Mouse (Mus musculus) neural tube, embryonic 11.5 days (tissue): Measurements from ENCODE around the gene Mtus2. TPM values are rescaled to one million over a fixed set of nuclear protein-coding genes. Genes with fewer than 3 reads are reported as not detected.

Experiments
- ATAC-seq: fragments of 200-750 bp; cut with Nextera tagmentation; 2 replicates; pipeline ENCODE4 v1.8.0; 2017; ENCODE audit warnings: moderate number of reproducible peaks, mild to moderate bottlenecking, moderate TSS enrichment, moderate library complexity; ENCODE audit not compliant: insufficient read depth, low FRiP score, low TSS enrichment
- DNase-seq: peaks from one replicate; pipeline ENCODE4 v3.0.0-alpha.2; 2015; ENCODE audit warnings: low spot score
- H3K27ac ChIP-seq: fragments of 300-500 bp; sonication (generic); 2 replicates; pipeline ENCODE4 v1.5.1; 2014; ENCODE audit warnings: low read depth, mild to moderate bottlenecking, low read length
- H3K27me3 ChIP-seq: fragments of 300-500 bp; sonication (generic); 2 replicates; pipeline ENCODE4 v1.6.1; 2014; ENCODE audit warnings: mild to moderate bottlenecking, low read length, mixed read lengths; ENCODE audit not compliant: control insufficient read depth, insufficient read depth
- H3K36me3 ChIP-seq: fragments of 300-500 bp; sonication (generic); 2 replicates; pipeline ENCODE4 v1.6.1; 2014; ENCODE audit warnings: mild to moderate bottlenecking, low read length, moderate library complexity, mixed read lengths; ENCODE audit not compliant: control insufficient read depth, insufficient read depth
- H3K4me1 ChIP-seq: fragments of 300-500 bp; sonication (generic); 2 replicates; pipeline ENCODE4 v1.6.1; 2014; ENCODE audit warnings: low read length, mixed read lengths; ENCODE audit not compliant: control insufficient read depth, insufficient read depth
- H3K4me2 ChIP-seq: fragments of 300-500 bp; sonication (generic); 2 replicates; pipeline ENCODE4 v1.6.1; 2014; ENCODE audit warnings: low read depth, mild to moderate bottlenecking, moderate library complexity
- H3K4me3 ChIP-seq: fragments of 300-500 bp; sonication (generic); 2 replicates; pipeline ENCODE4 v1.5.1; 2014; ENCODE audit warnings: low read depth, low read length
- H3K9ac ChIP-seq: fragments of 300-500 bp; sonication (generic); 2 replicates; pipeline ENCODE4 v1.6.1; 2014; ENCODE audit warnings: mild to moderate bottlenecking, low read length
- H3K9me3 ChIP-seq: fragments of 300-500 bp; sonication (generic); 2 replicates; pipeline ENCODE4 v1.6.1; 2016; ENCODE audit warnings: low read length; ENCODE audit not compliant: control insufficient read depth
- WGBS: fragments of 180-500 bp; shearing (Covaris S2); extraction: QIAGEN DNeasy Blood & Tissue Kit; methylation state at CpG from one replicate; pipeline ENCODE4 v1.1.7; 2014; 5-methylcytosine and 5-hydroxymethylcytosine counted together
- polyA plus RNA-seq: library from polyadenylated mRNA; unstranded; fragments of >200 nt; fragmentation: Nextera tagmentation; extraction: Ambion mirVana; gene quantifications from 2 replicates; pipeline ENCODE4 v1.2.1, GENCODE M21; 2014

The Mtus2 gene
- polyA plus RNA-seq, 1 experiment from 2014 or later: 27.5 TPM

DNA sequence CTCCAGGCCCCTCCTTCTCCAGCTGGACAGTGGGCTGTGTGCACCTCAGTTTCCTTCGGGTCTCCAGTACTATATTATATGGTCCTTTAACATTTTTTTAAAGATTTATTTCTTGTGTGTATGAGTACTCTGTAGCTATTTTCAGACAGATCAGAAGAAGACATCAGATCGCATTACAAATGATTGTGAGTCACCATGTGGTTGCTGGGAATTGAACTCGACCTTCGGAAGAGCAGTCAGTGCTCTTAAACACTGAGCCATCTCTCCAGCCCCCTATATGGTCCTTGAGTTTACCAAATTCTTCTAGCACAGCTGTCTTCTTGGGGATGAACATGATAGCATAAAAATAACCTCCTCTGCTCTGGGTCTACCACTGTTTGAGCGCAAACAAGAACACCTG is 382.0 kb downstream of the Mtus2 start:
- Histone ChIP-seq H3K9ac (no peak overlapping the region), H3K9me3 (no peaks in the 10 kb centered on the region), H3K27ac (no peak overlapping the region), H3K27me3 (no peaks in the 10 kb centered on the region), H3K36me3 (no peaks in the 10 kb centered on the region; the same call in 1 of the 2 replicates), H3K4me2 (no peak overlapping the region), H3K4me1 (no peaks in the 10 kb centered on the region), H3K4me3 (no peak overlapping the region)
- no peak for DNase-seq
- 88% methylated on average over 5 of the region's 5 CpGs for WGBS
- ATAC-seq: no peak

DNA sequence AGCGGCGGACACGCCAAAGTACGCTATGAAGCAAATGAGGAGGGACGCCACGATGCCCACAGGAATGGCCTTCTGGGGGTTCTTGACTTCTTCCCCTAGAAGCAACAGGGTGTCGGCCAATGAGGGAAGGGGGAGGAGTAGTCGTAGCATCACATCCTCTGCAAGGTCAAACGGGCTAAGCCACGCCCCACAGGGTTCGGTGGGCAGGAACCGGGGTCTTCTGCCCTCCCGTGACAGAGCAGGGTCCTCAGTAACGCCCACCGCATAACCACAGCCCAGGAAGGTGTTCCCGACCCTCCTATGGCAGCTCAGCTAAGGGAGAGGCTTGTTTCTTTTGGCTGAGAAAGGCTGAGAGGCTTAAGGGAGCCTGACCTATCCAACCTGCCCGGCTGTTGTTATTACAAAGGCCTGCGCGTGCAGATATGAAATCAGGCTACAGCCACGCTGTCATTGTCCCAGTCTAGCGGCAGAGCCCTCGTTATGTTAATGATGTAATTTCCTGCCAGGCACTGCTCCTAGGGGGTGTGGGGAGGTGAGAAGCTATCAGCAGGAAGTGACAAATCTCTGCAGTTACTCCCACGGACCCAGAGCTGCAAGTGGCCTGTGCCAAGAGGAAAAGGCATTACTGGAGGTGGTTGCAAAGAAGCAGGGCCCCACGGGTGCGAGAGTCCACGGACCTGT is 385.1 kb downstream of the Mtus2 start:
- Histone ChIP-seq H3K9ac (no peak overlapping the region), H3K4me1 (no peaks in the 10 kb centered on the region), H3K27ac (0 out of 2 replicates have a peak overlapping the region, but pooled peaks have one; percentile 27), H3K27me3 (no peaks in the 10 kb centered on the region), H3K36me3 (no peaks in the 10 kb centered on the region; the same call in 1 of the 2 replicates), H3K9me3 (no peaks in the 10 kb centered on the region), H3K4me2 (peak overlapping the region; percentile 24), H3K4me3 (no peak overlapping the region)
- ATAC-seq: no peak; the same call in 1 of the 2 replicates
- peak; percentile 37 for DNase-seq
- 31% methylated on average over 26 of the region's 26 CpGs for WGBS

DNA sequence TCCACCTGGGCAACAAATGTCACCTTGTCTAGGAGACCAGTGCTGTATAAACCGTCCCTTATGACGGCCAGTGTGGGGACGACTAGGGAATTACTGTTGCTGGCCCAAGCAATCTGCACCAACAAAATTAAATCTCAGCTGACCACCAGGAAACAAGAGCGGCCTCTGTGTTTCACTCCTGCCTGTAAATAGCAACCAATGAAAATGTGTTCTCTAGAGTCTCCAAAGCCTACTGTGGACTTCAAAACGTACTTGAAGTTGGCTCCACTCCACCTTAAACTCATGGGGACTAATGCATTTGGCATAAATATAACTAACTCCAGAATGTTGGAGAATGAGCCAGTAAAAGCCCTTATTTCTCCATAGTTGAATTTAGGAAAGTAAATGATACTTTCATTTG is 387.3 kb downstream of the Mtus2 start:
- Histone ChIP-seq H3K4me2 (no peak overlapping the region), H3K36me3 (no peaks in the 10 kb centered on the region; the same call in 1 of the 2 replicates), H3K27ac (no peak overlapping the region), H3K9ac (no peak overlapping the region), H3K4me3 (no peak overlapping the region), H3K27me3 (no peaks in the 10 kb centered on the region), H3K9me3 (no peaks in the 10 kb centered on the region), H3K4me1 (no peaks in the 10 kb centered on the region)
- DNase-seq (no peak), ATAC-seq (no peak)
- 87% methylated on average over 5 of the region's 5 CpGs for WGBS

DNA sequence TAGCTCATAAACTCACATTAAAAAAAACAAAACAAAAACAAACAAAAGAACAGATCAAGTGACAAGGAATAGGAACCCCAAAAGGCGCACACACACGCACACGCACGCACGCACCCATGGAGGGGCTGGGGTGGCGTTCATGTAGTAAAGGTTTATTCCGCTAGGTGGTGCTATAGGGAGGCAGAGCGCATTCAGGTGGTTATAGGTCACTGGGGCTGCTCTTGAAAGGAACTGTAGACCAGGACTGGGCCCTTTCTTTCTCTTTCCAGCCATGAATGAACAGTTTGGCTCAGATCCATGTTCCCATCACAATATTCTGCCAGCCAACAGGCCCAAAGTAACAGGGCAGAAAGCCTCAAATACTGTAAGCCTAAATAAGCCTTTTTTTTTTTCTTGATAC is 389.4 kb downstream of the Mtus2 start:
- no peak overlapping the region for H3K9ac ChIP-seq
- H3K9me3 ChIP-seq: no peaks in the 10 kb centered on the region
- ATAC-seq (no peak), DNase-seq (no peak)
- no peak overlapping the region for H3K4me2 ChIP-seq
- H3K4me3 ChIP-seq: no peak overlapping the region
- no peak overlapping the region for H3K27ac ChIP-seq
- WGBS: 80% methylated on average over 8 of the region's 8 CpGs
- H3K36me3 ChIP-seq: no peaks in the 10 kb centered on the region; the same call in 1 of the 2 replicates
- H3K27me3 ChIP-seq: no peaks in the 10 kb centered on the region
- H3K4me1 ChIP-seq: no peaks in the 10 kb centered on the region

DNA sequence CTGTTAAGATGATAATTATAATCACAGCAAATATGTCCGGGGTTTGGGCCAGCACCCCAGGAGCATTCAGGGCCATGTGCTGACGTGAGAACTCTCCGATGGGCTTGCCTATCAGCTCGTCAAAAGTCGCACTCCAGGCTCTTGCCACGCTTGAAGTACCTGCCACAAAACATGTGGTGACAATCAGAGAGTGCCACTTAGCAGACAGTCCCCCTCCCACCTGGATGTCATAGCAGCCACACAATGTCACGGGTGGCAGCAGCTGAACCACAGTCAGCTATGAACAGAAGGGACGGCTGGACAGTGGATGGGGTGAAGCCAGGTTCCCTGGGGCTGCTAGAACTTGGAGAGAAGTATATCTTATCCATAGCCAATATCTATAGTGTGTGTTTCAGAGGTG is 391.0 kb downstream of the Mtus2 start:
- Histone ChIP-seq H3K27me3 (no peaks in the 10 kb centered on the region), H3K4me2 (no peak overlapping the region), H3K4me1 (no peaks in the 10 kb centered on the region), H3K9ac (no peak overlapping the region), H3K9me3 (no peaks in the 10 kb centered on the region), H3K4me3 (no peak overlapping the region), H3K27ac (no peak overlapping the region), H3K36me3 (no peaks in the 10 kb centered on the region; the same call in 1 of the 2 replicates)
- 69% methylated on average over 8 of the region's 8 CpGs for WGBS
- DNase-seq: no peak
- ATAC-seq: no peak

DNA sequence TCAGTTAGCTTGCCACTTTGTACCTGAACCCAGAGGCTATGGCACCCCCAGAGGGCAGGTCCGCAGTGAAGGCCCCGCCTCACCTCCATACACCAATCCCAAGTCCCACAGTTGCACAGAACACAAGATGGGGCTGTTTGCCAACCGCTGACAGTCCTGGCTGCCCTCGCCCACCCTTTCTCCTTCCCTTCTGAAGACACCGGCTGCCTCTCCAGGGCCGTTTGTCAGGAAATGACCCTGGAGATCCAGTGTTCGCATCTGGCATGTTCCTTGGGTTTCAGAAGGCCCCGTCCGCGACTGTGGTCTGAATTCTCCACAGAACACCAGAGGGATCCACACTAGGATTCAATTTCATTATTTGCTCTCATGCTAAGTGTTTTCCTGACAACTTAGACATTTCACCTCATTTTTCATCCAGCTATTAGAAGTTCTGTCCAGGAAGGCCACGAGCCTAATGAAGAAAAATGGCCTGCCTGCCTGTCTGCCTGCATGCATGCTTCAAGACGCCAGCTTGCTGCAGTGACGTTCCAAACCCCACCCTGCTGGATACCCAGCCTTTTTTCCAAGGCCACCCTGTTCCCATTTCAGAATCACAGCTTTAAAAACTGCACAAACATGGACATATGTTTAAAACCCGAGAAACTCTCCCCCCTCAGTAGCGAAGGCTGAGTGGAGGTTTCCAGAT is 392.3 kb downstream of the Mtus2 start:
- H3K4me1 ChIP-seq: no peaks in the 10 kb centered on the region
- WGBS: 65% methylated on average over 15 of the region's 15 CpGs
- DNase-seq (peak; percentile 42), ATAC-seq (no peak)
- H3K36me3 ChIP-seq: no peaks in the 10 kb centered on the region; the same call in 1 of the 2 replicates
- no peak overlapping the region for H3K9ac ChIP-seq
- no peak overlapping the region for H3K4me3 ChIP-seq
- no peaks in the 10 kb centered on the region for H3K9me3 ChIP-seq
- H3K27ac ChIP-seq: no peak overlapping the region
- H3K4me2 ChIP-seq: no peak overlapping the region
- H3K27me3 ChIP-seq: no peaks in the 10 kb centered on the region

DNA sequence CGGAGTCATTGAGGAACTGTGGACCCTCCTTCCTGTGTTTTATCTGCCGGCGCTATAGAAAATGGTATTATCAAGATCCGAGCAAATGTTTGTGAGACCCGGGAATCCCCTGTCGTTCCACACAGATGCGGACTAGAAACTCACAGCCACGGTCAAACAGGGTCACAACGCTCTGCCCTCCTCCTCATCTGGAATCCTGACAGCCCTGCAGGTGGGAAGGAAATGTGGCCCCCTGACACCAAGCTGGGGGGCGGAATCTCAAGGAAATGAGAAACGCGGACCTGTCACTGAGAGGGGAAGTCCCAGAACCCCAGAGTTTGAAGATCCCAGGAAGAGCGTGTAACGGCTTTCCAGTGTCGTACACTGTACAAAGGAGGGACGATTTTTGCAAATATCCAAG is 396.3 kb downstream of the Mtus2 start:
- Histone ChIP-seq H3K27ac (no peak overlapping the region), H3K9ac (no peak overlapping the region)
- no peak for ATAC-seq

DNA sequence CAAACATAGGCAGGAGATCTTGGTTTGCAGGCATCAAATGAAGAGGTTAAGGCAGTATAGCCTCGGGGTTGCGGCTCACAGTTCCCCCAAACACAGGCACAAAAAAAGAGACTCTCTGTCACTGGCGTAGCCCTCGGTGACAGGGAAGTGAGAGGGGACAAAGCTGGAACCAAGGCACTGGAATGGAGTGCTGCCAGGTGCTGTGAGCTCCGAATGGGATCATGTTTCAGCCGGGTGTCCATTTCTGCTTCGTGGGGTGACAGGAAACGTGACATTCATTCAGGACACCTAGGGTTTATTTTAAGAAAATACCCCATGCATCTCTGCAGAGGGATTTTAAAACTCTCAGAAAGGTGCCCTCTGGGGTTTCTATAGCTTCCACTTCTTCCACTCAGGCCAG is 397.4 kb downstream of the Mtus2 start:
- WGBS: 71% methylated on average over 8 of the region's 8 CpGs
- Histone ChIP-seq H3K27me3 (no peaks in the 10 kb centered on the region), H3K36me3 (no peaks in the 10 kb centered on the region), H3K27ac (no peak overlapping the region), H3K4me1 (no peaks in the 10 kb centered on the region), H3K9ac (no peak overlapping the region), H3K4me3 (no peak overlapping the region), H3K9me3 (no peaks in the 10 kb centered on the region), H3K4me2 (no peak overlapping the region)
- ATAC-seq (no peak), DNase-seq (no peak)

More for the DNA sequence above, 396.3 kb downstream of the Mtus2 start:
- no peaks in the 10 kb centered on the region for H3K4me1 ChIP-seq
- no peaks in the 10 kb centered on the region for H3K9me3 ChIP-seq
- no peak overlapping the region for H3K4me3 ChIP-seq
- H3K36me3 ChIP-seq: no peaks in the 10 kb centered on the region
- WGBS: 75% methylated on average over 16 of the region's 16 CpGs
- no peak overlapping the region for H3K4me2 ChIP-seq
- no peak for DNase-seq
- H3K27me3 ChIP-seq: no peaks in the 10 kb centered on the region

DNA sequence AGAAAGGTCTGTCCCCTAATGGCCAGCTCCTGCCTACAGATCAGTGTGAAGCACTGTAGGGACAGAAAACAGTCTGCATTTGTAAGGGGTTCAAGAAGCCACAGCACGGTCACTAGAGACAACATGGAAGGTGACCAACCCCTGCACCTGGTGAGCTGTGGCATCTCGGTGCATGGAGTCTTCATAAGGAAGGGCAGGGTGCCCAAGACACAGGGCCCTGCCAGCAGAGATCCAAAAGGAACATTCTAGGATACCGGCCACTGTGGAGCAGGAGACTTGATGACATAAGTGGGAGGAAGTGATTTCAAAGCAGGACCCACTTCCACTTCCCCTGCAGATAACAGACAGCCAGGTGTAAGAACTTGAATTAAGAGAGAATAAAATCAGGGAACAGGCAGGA is 398.7 kb downstream of the Mtus2 start:
- no peak overlapping the region for H3K4me2 ChIP-seq
- WGBS: 94% methylated on average over 3 of the region's 3 CpGs
- no peak overlapping the region for H3K9ac ChIP-seq
- H3K27ac ChIP-seq: no peak overlapping the region
- DNase-seq: no peak
- no peaks in the 10 kb centered on the region for H3K4me1 ChIP-seq
- H3K9me3 ChIP-seq: no peaks in the 10 kb centered on the region
- H3K36me3 ChIP-seq: no peaks in the 10 kb centered on the region
- ATAC-seq: no peak
- H3K27me3 ChIP-seq: no peaks in the 10 kb centered on the region
- no peak overlapping the region for H3K4me3 ChIP-seq
